Mouse (Mus musculus) limb, embryonic 13.5 days (tissue): ENCODE measurements around the gene S1pr4. TPM values are rescaled to one million over a fixed set of nuclear protein-coding genes. Genes with fewer than 3 reads are reported as not detected.
A peak's percentile ranks its signal among the peaks of the same experiment; 100 is the strongest.

ENCODE experiments used
- ATAC-seq: fragments of 200-750 bp; cut with Nextera tagmentation; 2 replicates; pipeline ENCODE4 v1.8.0; 2017; ENCODE audit warnings: low read depth, moderate number of reproducible peaks, moderate TSS enrichment; ENCODE audit not compliant: low FRiP score
- H3K27ac ChIP-seq: fragments of 300-500 bp; sonication (generic); 2 replicates; pipeline ENCODE4 v1.5.1; 2015; ENCODE audit warnings: inconsistent platforms, mild to moderate bottlenecking, moderate library complexity
- H3K27me3 ChIP-seq: fragments of 300-500 bp; sonication (generic); 2 replicates; pipeline ENCODE4 v1.6.1; 2015; ENCODE audit warnings: mild to moderate bottlenecking, inconsistent platforms
- H3K36me3 ChIP-seq: fragments of 300-500 bp; sonication (generic); 2 replicates; pipeline ENCODE4 v1.6.1; 2015; ENCODE audit warnings: inconsistent platforms, mild to moderate bottlenecking, moderate library complexity
- H3K4me1 ChIP-seq: fragments of 300-500 bp; sonication (generic); 2 replicates; pipeline ENCODE4 v1.6.1; 2015; ENCODE audit warnings: inconsistent platforms
- H3K4me2 ChIP-seq: fragments of 300-500 bp; sonication (generic); replicated peaks from 2 replicates; pipeline ENCODE4 v1.6.1; 2015; ENCODE audit warnings: inconsistent platforms, mild to moderate bottlenecking, moderate library complexity
- H3K4me3 ChIP-seq: fragments of 300-500 bp; sonication (generic); 2 replicates; pipeline ENCODE4 v1.5.1; 2015; ENCODE audit warnings: moderate library complexity, mild to moderate bottlenecking, inconsistent platforms
- H3K9ac ChIP-seq: fragments of 300-500 bp; sonication (generic); 2 replicates; pipeline ENCODE4 v1.6.1; 2015; ENCODE audit warnings: mild to moderate bottlenecking, inconsistent platforms
- H3K9me3 ChIP-seq: fragments of 300-500 bp; sonication (generic); 2 replicates; pipeline ENCODE4 v1.6.1; 2016; ENCODE audit warnings: inconsistent platforms
- WGBS: fragments of 180-500 bp; shearing (Covaris S2); methylation state at CpG from one replicate; pipeline ENCODE4 v1.1.7; 2015; 5-methylcytosine and 5-hydroxymethylcytosine counted together
- polyA plus RNA-seq: library from polyadenylated mRNA; unstranded; fragments of >200 nt; fragmentation: Nextera tagmentation; extraction: Ambion mirVana; gene quantifications from 2 replicates; pipeline ENCODE4 v1.2.1, GENCODE M21; 2015

The S1pr4 gene
- polyA plus RNA-seq, 1 experiment from 2014 or later: 0.53 TPM

GRCm38 (mm10) chr10:81497401-81498270 is 2.3 kb downstream of the S1pr4 start:
- Histone ChIP-seq H3K4me2 (peak overlapping the region; percentile 58), H3K27me3 (no peaks in the 10 kb centered on the region), H3K27ac (no peak overlapping the region), H3K4me3 (no peak overlapping the region), H3K9me3 (no peaks in the 10 kb centered on the region), H3K4me1 (peaks cover 17% of the 10 kb centered on the region), H3K36me3 (peaks cover 10% of the 10 kb centered on the region), H3K9ac (no peak overlapping the region)
- WGBS: 86% methylated on average over 17 of the region's 17 CpGs
- ATAC-seq: no peak

GRCm38 (mm10) chr10:81496969-81497368 is 3.0 kb downstream of the S1pr4 start:
- Histone ChIP-seq H3K27ac (no peak overlapping the region), H3K9me3 (no peaks in the 10 kb centered on the region), H3K36me3 (peaks cover 17% of the 10 kb centered on the region), H3K4me2 (peak overlapping the region; percentile 58), H3K4me1 (peaks cover 17% of the 10 kb centered on the region), H3K4me3 (peak overlapping the region; percentile 71), H3K9ac (peak overlapping the region; percentile 52; the same call in 1 of the 2 replicates), H3K27me3 (no peaks in the 10 kb centered on the region)
- no peak for ATAC-seq
- whole genome bisulfite sequencing: 32% methylated on average over 4 of the region's 4 CpGs

- no peaks in the 10 kb centered on the region for H3K27me3 ChIP-seq
- H3K9ac ChIP-seq: peak within 1 kb of the TSS; percentile 84
- ATAC-seq: peak; percentile 96
- no peak within 1 kb of the TSS; the same call in 1 of the 2 replicates for H3K27ac ChIP-seq
- H3K9me3 ChIP-seq: no peaks in the 10 kb centered on the region
- peak within 1 kb of the TSS; percentile 93 for H3K4me2 ChIP-seq
- whole genome bisulfite sequencing: under 1% methylated on average over 45 of the region's 45 CpGs
- H3K4me3 ChIP-seq: peak within 1 kb of the TSS; percentile 71
- H3K4me1 ChIP-seq: peaks cover 17% of the 10 kb centered on the region
- H3K36me3 ChIP-seq: peaks cover 22% of the 10 kb centered on the region
These were observed 3.5 kb downstream of the S1pr4 start, which contains the start of gene Ncln for GRCm38 (mm10) chr10:81496264-81496901. TSS of gene Ncln (minus strand) at chr10:81496392.

GRCm38 (mm10) chr10:81495616-81496263 is 4.2 kb downstream of the S1pr4 start:
- ATAC-seq: peak; percentile 22; the same call in 1 of the 2 replicates
- Histone ChIP-seq H3K4me2 (peak overlapping the region; percentile 93), H3K4me1 (peaks cover 17% of the 10 kb centered on the region), H3K4me3 (peak overlapping the region; percentile 71), H3K9me3 (no peaks in the 10 kb centered on the region), H3K36me3 (peaks cover 29% of the 10 kb centered on the region), H3K27ac (no peak overlapping the region), H3K9ac (peak overlapping the region; percentile 84), H3K27me3 (no peaks in the 10 kb centered on the region)
- WGBS: 2% methylated on average over 41 of the region's 41 CpGs

- H3K27me3 ChIP-seq: no peaks in the 10 kb centered on the region
- WGBS: 79% methylated on average over 6 of the region's 6 CpGs
- H3K4me2 ChIP-seq: peak overlapping the region; percentile 93
- peaks cover 17% of the 10 kb centered on the region for H3K4me1 ChIP-seq
- peak overlapping the region; percentile 84 for H3K9ac ChIP-seq
- H3K9me3 ChIP-seq: no peaks in the 10 kb centered on the region
- H3K27ac ChIP-seq: no peak overlapping the region
- ATAC-seq: no peak
- peak overlapping the region; percentile 71 for H3K4me3 ChIP-seq
- H3K36me3 ChIP-seq: peaks cover 35% of the 10 kb centered on the region
These were observed 4.8 kb downstream of the S1pr4 start for GRCm38 (mm10) chr10:81495151-81495550.

GRCm38 (mm10) chr10:81494260-81495041 is 5.5 kb downstream of the S1pr4 start:
- Histone ChIP-seq H3K27me3 (no peaks in the 10 kb centered on the region), H3K9me3 (no peaks in the 10 kb centered on the region), H3K27ac (no peak overlapping the region), H3K36me3 (peaks cover 42% of the 10 kb centered on the region), H3K4me1 (peaks cover 17% of the 10 kb centered on the region), H3K9ac (peak overlapping the region; percentile 84), H3K4me2 (peak overlapping the region; percentile 93), H3K4me3 (peak overlapping the region; percentile 71)
- no peak for ATAC-seq
- 82% methylated on average over 11 of the region's 11 CpGs for WGBS

- no peaks in the 10 kb centered on the region for H3K27me3 ChIP-seq
- WGBS: 80% methylated on average over 8 of the region's 8 CpGs
- no peaks in the 10 kb centered on the region for H3K9me3 ChIP-seq
- H3K27ac ChIP-seq: no peak overlapping the region
- no peak overlapping the region for H3K4me3 ChIP-seq
- H3K9ac ChIP-seq: no peak overlapping the region
- peaks cover 49% of the 10 kb centered on the region for H3K36me3 ChIP-seq
- H3K4me1 ChIP-seq: peaks cover 17% of the 10 kb centered on the region
- no peak for ATAC-seq
- no peak overlapping the region for H3K4me2 ChIP-seq
These were observed 6.2 kb downstream of the S1pr4 start for GRCm38 (mm10) chr10:81493601-81494220.

- Histone ChIP-seq H3K4me3 (no peak overlapping the region), H3K27ac (no peak overlapping the region), H3K4me2 (no peak overlapping the region), H3K27me3 (no peaks in the 10 kb centered on the region), H3K9me3 (no peaks in the 10 kb centered on the region), H3K9ac (no peak overlapping the region), H3K36me3 (peaks cover 59% of the 10 kb centered on the region), H3K4me1 (peaks cover 17% of the 10 kb centered on the region)
- 79% methylated on average over 11 of the region's 11 CpGs for WGBS
- no peak for ATAC-seq
These were observed 7.2 kb downstream of the S1pr4 start for GRCm38 (mm10) chr10:81492606-81493240.

- 94% methylated on average over 9 of the region's 9 CpGs for WGBS
- Histone ChIP-seq H3K27me3 (no peaks in the 10 kb centered on the region), H3K36me3 (peaks cover 76% of the 10 kb centered on the region), H3K4me1 (peaks cover 17% of the 10 kb centered on the region), H3K9me3 (no peaks in the 10 kb centered on the region), H3K4me2 (no peak overlapping the region), H3K4me3 (no peak overlapping the region), H3K9ac (no peak overlapping the region), H3K27ac (no peak overlapping the region)
- no peak for ATAC-seq
These were observed 8.9 kb downstream of the S1pr4 start for GRCm38 (mm10) chr10:81491018-81491417.

GRCm38 (mm10) chr10:81489941-81490340 is 10.0 kb downstream of the S1pr4 start:
- Histone ChIP-seq H3K4me3 (no peak overlapping the region), H3K27me3 (no peaks in the 10 kb centered on the region), H3K36me3 (peaks cover 78% of the 10 kb centered on the region), H3K9ac (no peak overlapping the region), H3K4me2 (no peak overlapping the region), H3K27ac (no peak overlapping the region), H3K9me3 (no peaks in the 10 kb centered on the region), H3K4me1 (peaks cover 11% of the 10 kb centered on the region)
- 85% methylated on average over 14 of the region's 14 CpGs for WGBS
- ATAC-seq: no peak

GRCm38 (mm10) chr10:81488081-81488480 is 11.9 kb downstream of the S1pr4 start:
- Histone ChIP-seq H3K27me3 (no peaks in the 10 kb centered on the region), H3K4me1 (no peaks in the 10 kb centered on the region), H3K9me3 (no peaks in the 10 kb centered on the region), H3K27ac (no peak overlapping the region), H3K4me3 (no peak overlapping the region), H3K9ac (no peak overlapping the region), H3K36me3 (peaks cover 72% of the 10 kb centered on the region), H3K4me2 (no peak overlapping the region)
- no peak for ATAC-seq
- WGBS: 87% methylated on average over 11 of the region's 11 CpGs
